Mouse (Mus musculus) layer of hippocampus, adult 2 months (tissue): ENCODE results near the gene Zfp784. TPM values are rescaled to one million over a fixed set of nuclear protein-coding genes. Genes with fewer than 3 reads are reported as not detected.
"Not testable (repeated sequence)": the region's sequence is repeated elsewhere in the genome, so short reads cannot be mapped to it uniquely, and the experiment has no call there.

Source experiments
- DNase-seq, 2 experiments: peaks; one replicate each; pipeline ENCODE4 v3.0.0; 2022; ENCODE audit warnings: low spot score in 2 of 2
- H3K27ac ChIP-seq: fragments of 200-600 bp; 2 replicates; pipeline ENCODE4 v1.8.1; 2022
- H3K4me3 ChIP-seq: fragments of 200-600 bp; 2 replicates; pipeline ENCODE4 v1.8.1; 2022; ENCODE audit warnings: mild to moderate bottlenecking
- CTCF ChIP-seq: fragments of 200-600 bp; conservative IDR thresholded peaks from 2 replicates; pipeline ENCODE4 v1.8.1; 2022; ENCODE audit warnings: antibody characterized with exemption, mild to moderate bottlenecking, moderate library complexity
- total RNA-seq, 2 experiments: library from RNA; stranded (reverse); gene quantifications; 2 replicates each; pipeline ENCODE4 v1.2.3; 2021

The Zfp784 gene
- total RNA-seq, 2 experiments from 2014 or later = 7.3 to 7.8 TPM

DNA sequence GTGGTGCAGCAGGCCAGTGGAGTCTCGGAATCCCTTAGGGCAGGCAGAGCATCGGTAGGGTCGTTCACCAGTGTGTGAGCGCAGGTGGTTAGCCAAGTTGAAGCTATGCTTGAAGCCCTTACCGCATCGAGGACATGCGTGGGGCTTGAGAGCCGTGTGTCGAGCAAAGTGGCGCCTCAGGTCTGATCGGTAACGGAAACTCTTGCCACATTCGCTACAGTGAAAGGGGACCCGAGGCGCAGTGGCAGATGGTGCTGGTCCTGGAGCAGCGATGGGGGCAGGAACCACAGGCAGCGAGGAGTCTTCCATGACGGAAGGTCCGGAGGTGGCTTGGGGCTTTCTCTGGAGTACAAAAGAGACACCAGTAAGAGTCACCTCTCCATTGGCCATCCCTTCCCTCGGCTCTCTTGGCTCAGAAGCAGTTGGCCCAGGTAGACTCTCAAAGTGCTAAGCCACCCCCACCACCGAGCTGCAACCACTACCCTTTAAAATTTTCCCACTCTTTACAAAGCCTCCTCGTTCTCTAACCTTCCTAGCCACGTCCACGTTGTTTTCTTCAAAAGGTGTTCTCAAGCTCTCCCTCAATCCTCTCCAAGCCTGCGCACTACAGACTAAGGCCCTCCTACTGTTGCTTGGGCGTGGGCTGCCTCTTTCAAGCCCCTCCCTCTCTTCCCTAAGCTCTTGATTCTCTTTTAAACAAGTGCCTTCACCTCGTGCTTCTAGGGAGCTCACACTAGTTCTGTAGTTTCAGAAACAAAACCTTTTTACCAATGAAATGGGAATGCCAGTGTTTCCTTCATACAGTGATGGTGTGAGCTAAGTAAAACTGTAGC is 25.3 kb downstream of the Zfp784 start:
- no peak overlapping the region for H3K4me3 ChIP-seq
- no peak for DNase-seq

DNA sequence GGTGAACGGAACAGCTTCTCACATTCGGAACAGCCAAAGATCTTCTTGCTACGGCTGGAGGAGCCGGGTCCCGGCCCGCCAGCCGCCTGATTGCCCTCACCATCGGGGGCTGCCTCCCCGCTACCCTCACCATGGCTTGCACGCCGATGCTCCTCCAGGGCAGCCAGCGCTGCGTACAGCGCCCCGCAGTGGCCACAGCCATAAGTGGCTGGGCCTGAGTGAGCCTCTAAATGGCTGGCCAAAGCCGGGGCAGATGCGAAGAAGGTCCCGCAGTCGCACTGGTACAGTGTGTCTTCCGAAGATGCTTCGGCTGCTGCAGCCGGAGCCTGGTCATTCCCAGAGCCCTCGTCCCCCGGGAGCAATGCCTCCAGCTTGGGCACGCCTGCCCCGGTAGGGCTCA is 30.0 kb downstream of the Zfp784 start:
- DNase-seq = no peak
- Histone ChIP-seq H3K27ac (no peak overlapping the region), H3K4me3 (no peak overlapping the region)
- TF ChIP-seq CTCF = 0 out of 2 replicates have a peak, but pooled peaks have one; percentile 4

More for the DNA sequence above, 25.3 kb downstream of the Zfp784 start:
- TF ChIP-seq CTCF = no peak
- no peak overlapping the region for H3K27ac ChIP-seq

DNA sequence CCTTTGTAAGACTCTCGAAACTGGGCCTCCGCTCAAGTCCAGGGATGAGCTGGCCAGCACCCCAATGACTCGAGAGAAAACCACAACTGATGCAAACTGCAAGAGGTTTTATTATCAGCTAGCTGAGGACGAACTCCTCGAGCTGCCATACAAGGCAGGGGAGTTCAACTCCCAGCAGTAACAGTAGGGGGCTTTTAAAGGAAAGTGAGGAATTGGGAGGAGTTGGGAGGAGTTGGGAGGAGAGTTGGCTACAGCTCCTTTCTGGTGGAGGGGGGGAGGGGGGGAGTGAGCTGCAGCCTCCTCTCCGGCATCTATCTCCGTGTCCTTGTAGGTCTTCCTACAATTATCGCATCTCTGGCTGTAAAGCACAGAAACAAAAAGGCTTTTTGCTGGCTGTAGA is 35.4 kb downstream of the Zfp784 start:
- H3K27ac ChIP-seq, DNase-seq, H3K4me3 ChIP-seq: not testable (repeated sequence)

DNA sequence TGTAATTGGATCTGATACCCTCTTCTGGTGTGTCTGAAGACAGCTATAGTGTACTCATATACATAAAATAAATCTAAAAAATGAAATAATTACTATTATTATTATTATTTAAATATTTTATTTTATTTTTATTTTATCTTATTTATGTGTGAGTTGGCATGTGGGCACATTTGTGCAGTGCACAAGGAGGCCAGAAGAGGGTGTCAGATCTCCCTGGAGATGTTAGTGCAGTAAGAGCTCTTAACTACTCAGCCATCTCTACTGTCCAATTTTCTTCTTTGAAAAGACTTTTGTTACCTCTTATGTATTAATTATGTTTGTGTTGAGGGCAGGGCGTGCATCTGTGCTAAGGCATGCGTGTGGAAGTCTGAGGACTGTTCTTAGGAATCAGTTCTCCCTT is 38.4 kb downstream of the Zfp784 start:
- Histone ChIP-seq H3K4me3 (no peak overlapping the region), H3K27ac (no peak overlapping the region)
- peak; percentile 75 for TF ChIP-seq CTCF
- no peak for DNase-seq

DNA sequence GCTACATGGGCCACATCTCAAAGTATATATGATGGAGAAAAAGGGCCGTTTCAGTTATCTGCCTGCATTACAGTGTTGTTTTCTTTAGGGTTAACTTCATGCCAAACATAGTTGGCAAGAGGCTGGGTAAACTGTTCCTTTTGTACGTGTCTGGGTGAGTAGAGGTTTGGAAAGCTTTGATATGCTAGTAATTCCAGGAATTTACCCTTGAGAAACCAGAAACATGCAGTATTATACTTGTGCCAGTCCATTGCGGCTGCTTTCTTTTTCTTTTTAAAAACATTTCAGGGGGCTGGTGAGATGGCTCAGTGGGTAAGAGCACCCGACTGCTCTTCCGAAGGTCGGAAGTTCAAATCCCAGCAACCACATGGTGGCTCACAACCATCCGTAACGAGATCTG is 41.3 kb downstream of the Zfp784 start:
- peak overlapping the region; percentile 94 for H3K27ac ChIP-seq
- no peak; the same call in 1 of the 2 replicates for TF ChIP-seq CTCF
- H3K4me3 ChIP-seq = peak overlapping the region; percentile 79

DNA sequence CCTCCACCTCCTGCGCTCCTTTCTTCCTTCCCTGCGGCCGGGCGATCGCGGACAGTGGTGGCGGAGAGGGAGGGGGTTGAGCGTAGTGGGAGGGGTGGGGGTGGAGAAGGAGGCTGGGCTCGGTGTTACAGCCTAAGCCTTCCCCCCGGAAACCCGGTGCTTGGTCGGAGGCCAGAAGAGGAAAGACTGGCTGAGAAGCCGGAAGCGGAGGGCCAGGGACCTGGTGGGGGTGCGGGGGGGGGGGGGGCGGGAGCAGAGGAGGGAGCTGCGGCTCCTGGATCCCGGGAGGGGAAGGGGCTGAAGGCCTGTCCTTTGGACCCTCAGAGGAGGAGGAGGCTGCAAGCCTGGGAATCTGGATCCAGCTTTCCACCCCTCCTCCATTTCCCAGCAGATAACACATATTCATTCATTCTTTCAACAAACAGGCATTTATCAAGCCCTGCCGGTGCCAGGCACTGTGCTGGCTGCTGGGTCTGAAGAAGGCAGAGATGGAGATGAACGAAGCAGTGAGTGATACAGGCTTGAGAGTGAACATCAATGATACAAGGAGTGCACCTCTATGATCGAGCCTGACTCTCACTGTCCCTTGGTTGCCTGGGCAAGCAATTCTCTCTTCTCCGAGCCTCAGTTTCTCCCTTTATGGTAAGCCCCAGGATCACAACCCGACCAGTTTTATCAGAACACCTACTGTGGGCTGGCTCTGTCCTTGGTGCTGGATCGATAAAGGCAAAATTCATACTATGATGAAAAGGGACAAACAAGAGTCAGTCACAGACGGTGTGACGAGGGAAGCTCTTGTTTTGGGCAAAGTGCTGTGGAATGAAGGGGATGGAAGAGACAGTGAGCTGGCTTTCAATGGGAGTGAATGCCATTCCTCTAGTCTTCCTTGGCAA is 42.0 kb downstream of the Zfp784 start, which contains the start of gene Zfp579:
Zfp579 (minus strand) TSS at position 156 of the 893 bp plus-strand sequence.
- peak within 1 kb of the TSS; percentile 79 for H3K4me3 ChIP-seq
- DNase-seq = peak; percentile 92 to 98
- TF ChIP-seq CTCF = no peak
- peak within 1 kb of the TSS; percentile 94 for H3K27ac ChIP-seq

More for the DNA sequence above, 41.3 kb downstream of the Zfp784 start:
- no peak for DNase-seq

DNA sequence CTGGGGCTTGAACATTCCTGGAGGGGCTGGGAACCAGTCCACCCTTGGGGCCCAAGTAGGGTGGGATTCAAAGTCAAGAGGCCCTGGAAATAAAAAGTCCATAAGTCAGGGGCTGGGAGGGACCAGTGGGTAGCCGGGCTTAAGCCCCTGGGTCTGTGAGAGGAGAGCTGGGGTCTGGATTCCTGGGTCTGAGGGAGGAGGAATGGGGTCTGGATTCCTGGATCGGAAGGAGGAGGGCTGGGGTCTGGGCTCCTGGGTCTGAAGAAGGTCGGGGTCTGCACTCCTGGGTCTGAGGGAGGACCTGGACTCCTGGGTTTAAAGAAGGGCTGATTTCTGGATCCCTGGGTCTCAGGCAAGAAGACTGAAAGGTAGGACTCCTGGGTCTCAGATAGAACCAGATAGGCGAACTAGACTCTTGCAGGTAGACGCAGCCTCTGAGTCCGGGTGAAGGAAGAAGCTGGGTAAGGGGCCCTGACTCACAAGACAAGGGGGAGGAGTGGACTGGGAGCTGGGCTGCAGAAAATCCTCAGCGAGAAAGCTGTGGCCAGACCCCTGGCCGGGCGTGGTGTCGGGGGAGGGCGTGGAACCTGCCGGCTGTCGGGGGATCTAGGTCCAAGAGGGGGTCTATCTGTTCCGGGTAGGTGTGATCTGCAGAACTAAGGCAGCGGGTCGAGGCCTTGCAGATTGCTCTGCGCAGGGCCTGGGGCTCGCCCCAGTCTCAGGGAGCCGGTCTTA is 42.8 kb downstream of the Zfp784 start:
- Histone ChIP-seq H3K4me3 (peak overlapping the region; percentile 79), H3K27ac (peak overlapping the region; percentile 94)
- no peak for TF ChIP-seq CTCF
- no peak for DNase-seq

DNA sequence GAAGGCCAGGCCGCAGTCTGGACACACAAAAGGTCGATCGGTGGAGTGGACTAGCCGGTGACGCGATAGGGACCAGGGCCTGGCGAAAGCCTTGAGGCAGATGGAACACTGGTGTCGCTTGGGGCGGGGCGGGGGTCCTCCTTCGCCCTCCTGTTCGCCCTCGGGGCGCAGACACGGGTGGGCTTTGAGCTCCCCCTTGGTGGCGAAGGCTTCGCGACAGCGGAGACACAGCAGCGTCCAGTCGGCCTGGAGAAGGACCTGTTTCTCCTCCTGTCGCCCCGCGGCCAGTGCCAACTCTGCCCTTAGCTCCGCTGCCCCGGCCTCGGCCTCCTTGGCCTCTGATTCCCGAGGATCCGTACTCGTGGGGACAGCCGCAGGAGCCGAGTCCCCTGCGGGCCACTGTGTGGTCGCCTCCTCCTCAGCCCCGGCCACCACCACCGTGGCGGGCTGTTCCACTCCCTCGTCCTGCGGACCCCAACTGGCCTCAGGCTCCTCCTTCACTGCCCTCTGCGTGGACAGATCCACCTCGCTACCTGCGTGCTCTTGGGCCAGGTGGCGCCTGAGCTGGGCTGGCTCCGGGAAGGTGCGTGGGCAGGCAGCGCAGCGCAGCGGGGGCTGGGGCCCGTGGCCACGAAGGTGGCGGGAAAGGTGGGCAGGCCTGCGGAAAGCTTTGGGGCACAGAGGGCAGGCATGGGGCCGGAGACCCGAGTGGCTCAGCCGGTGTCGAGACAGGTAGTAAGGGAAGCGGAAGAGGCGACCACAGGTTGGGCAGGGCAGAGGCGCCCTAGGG is 44.1 kb downstream of the Zfp784 start:
- Histone ChIP-seq H3K4me3 (no peak overlapping the region; the same call in 1 of the 2 replicates), H3K27ac (no peak overlapping the region)
- no peak for DNase-seq
- no peak for TF ChIP-seq CTCF

DNA sequence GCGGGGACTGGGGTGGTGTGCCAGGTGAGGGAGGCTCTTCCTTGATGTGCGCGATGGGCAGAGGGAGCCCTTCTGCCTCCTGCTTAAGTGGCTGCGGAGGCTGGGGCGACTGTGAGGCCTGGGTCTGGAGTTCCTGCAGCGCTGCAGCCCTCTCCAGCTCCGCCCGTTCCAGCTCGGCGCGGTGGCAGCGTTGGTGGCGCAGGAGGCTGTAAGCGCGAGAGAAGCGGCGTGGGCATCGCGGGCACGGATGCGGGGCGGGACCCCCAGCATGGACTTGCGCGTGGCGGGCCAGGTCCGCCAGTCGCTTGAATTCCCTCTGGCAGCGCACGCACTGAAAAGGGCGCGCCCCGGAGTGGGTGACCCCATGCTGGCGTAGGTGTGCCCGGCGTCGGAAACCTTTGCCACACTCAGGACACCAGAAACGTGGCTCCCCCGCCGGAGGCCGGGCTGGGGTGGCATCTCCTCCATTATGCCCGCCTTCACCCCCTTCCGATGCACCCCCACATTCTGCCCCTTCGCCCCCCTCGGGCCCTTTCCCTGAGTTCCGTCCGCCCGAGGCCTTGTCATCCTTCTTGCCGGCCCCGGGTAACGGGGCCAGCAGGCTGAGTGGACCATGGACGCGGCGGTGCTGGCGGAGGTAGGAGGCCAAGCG is 44.8 kb downstream of the Zfp784 start:
- Histone ChIP-seq H3K4me3 (no peak overlapping the region), H3K27ac (no peak overlapping the region)
- DNase-seq = no peak
- TF ChIP-seq CTCF = no peak

DNA sequence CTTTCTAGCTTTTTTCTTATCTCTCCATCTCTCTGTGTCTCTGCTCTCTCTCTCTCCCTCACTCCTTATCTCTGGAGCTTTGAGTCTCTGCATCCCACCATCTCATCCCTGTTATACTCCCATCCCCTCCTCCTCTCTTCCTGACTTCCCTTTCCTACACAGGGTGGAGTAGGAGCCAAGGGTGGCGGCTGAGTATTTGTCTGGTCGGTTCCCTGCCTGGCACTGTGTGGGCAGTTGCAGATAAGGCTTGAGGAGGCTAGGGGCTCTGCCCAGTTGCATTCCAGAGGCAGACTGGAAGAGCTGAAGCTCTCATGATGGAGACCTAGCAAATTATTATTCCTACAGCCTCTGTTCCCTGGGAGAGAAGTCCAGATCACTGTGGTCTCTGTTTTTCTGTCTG is 50.0 kb downstream of the Zfp784 start:
- no peak for TF ChIP-seq CTCF
- Histone ChIP-seq H3K4me3 (no peak overlapping the region), H3K27ac (no peak overlapping the region)
- no peak for DNase-seq

Other genes starting within 250 kb of the Zfp784 start
- 1 to 10 TPM; 2.6 to 2.7 TPM for gene Tmem238, start 248.8 kb downstream of the Zfp784 start, total RNA-seq
- 100 to 1,000 TPM; 458 to 462 TPM for gene Rpl28, start 245.6 kb downstream of the Zfp784 start, total RNA-seq
- 100 to 1,000 TPM; 106 to 108 TPM for gene Ube2s, start 225.9 kb downstream of the Zfp784 start, total RNA-seq
- gene Shisa7, start 193.8 kb downstream of the Zfp784 start, total RNA-seq = 100 to 1,000 TPM; 172 to 204 TPM
- gene Isoc2b, start 168.2 kb downstream of the Zfp784 start, total RNA-seq = 1 to 10 TPM; 4.7 to 5.6 TPM
- gene Isoc2a, start 161.3 kb downstream of the Zfp784 start, total RNA-seq = 10 to 100 TPM; 13.0 to 13.4 TPM
- gene Gm36210, start 131.9 kb downstream of the Zfp784 start, total RNA-seq = under 1 TPM in 1 of 2 experiments, not detected in 1; 0.28 TPM
- 10 to 100 TPM; 15.0 to 15.8 TPM for gene Zfp628, start 123.2 kb downstream of the Zfp784 start, total RNA-seq
- 100 to 1,000 TPM; 103 to 114 TPM for gene Nat14, start 116.4 kb downstream of the Zfp784 start, total RNA-seq
- gene Ssc5d, start 112.7 kb downstream of the Zfp784 start, total RNA-seq = 1 to 10 TPM; 2.4 to 3.5 TPM
- gene Sbk2, start 74.0 kb downstream of the Zfp784 start, total RNA-seq = under 1 TPM in 1 of 2 experiments, not detected in 1; 0.31 TPM
- 1 to 10 TPM in 1 of 2 experiments, under 1 TPM in 1; 0.71 to 1.0 TPM for gene Sbk3, start 67.3 kb downstream of the Zfp784 start, total RNA-seq
- 10 to 100 TPM; 29.7 to 35.6 TPM for gene Zfp579, start 42.3 kb downstream of the Zfp784 start, total RNA-seq
- 1 to 10 TPM; 7.0 to 8.1 TPM for gene Zfp524, start 24.0 kb downstream of the Zfp784 start, total RNA-seq
- 10 to 100 TPM; 25.8 TPM for gene Fiz1, start 23.7 kb downstream of the Zfp784 start, total RNA-seq
- not detected for gene Gm44973, start 22.9 kb downstream of the Zfp784 start, total RNA-seq
- 10 to 100 TPM; 38.6 to 41.8 TPM for gene Zfp865, start 18.1 kb downstream of the Zfp784 start, total RNA-seq
- gene Ccdc106, start 17.9 kb downstream of the Zfp784 start, total RNA-seq = 10 to 100 TPM; 57.8 to 61.1 TPM
- not detected for gene 4632433K11Rik, start 4.3 kb downstream of the Zfp784 start, total RNA-seq
- 10 to 100 TPM; 34.1 to 35.7 TPM for gene Zfp580, start 13.1 kb upstream of the Zfp784 start, total RNA-seq
- gene U2af2, start 23.7 kb upstream of the Zfp784 start, total RNA-seq = 100 to 1,000 TPM; 185 to 192 TPM
- gene Epn1, start 41.8 kb upstream of the Zfp784 start, total RNA-seq = 100 to 1,000 TPM; 540 to 559 TPM
- gene Rfpl4, start 78.5 kb upstream of the Zfp784 start, total RNA-seq = not detected
- gene Rasl2-9, start 87.5 kb upstream of the Zfp784 start, total RNA-seq = under 1 TPM in 1 of 2 experiments, not detected in 1; 0.59 TPM
- not detected for gene Vmn1r55, start 111.2 kb upstream of the Zfp784 start, total RNA-seq
- not detected for gene Vmn1r56, start 158.3 kb upstream of the Zfp784 start, total RNA-seq
- not detected for gene Vmn1r57, start 180.0 kb upstream of the Zfp784 start, total RNA-seq